Comparison of ENCODE assay signal across 9 mouse cellular contexts in genomic region chr19:21897122-21897827, GRCm38 (mm10).
DNase-seq lines count a peak whose midpoint lies in the region; ATAC-seq lines count a peak whose summit lies in the region.
"Had no signal": no experiment of that assay in that cellular context is flagged by ENCODE, and none has a peak within 500 bp of the region (broad histone marks: within the 10 kb centered on the region; RNA-seq: fewer than 3 reads in every experiment).

No protein-coding gene starts in this region.

- H3K27me3 ChIP-seq in heart, embryonic 12.5 days (replicated peaks), result no peaks in the 10 kb centered on the region
- H3K27me3 ChIP-seq in limb, embryonic 10.5 days (ENCODE audit: low read depth, poor library complexity, severe bottlenecking), result no peaks in the 10 kb centered on the region
- H3K27me3 ChIP-seq in midbrain, embryonic 10.5 days (ENCODE audit: low read depth, poor library complexity, severe bottlenecking), result no peaks in the 10 kb centered on the region

- peaks cover 7% of the 10 kb centered on the region for H3K4me1 ChIP-seq in heart, embryonic 12.5 days (replicated peaks)
- H3K4me1 ChIP-seq in limb, embryonic 10.5 days, result peaks cover 8% of the 10 kb centered on the region; the same call in 1 of the 2 replicates
- H3K4me1 ChIP-seq in midbrain, embryonic 10.5 days, result no peaks in the 10 kb centered on the region

- H3K4me3 ChIP-seq in heart, embryonic 12.5 days, result no peak overlapping the region
- H3K4me3 ChIP-seq in limb, embryonic 10.5 days, result no peak overlapping the region
- H3K4me3 ChIP-seq in midbrain, embryonic 10.5 days, result no peak overlapping the region

- no peak overlapping the region for H3K4me2 ChIP-seq in heart, embryonic 12.5 days

- H3K9ac ChIP-seq in heart, embryonic 12.5 days, result no peak overlapping the region

- H3K27ac ChIP-seq in heart, embryonic 12.5 days (ENCODE audit: poor library complexity, severe bottlenecking), result peak overlapping the region; percentile 77
- H3K27ac ChIP-seq in limb, embryonic 10.5 days, result 0 out of 2 replicates have a peak overlapping the region, but pooled peaks have one; percentile 14
- no peak overlapping the region for H3K27ac ChIP-seq in midbrain, embryonic 10.5 days (replicated peaks)

- peak; percentile 19 for DNase-seq in layer of hippocampus, adult 11-12 months (ENCODE audit: low spot score)
- no peak for DNase-seq in layer of hippocampus, adult 8-10 months (ENCODE audit: low spot score in 2 of 2)
- DNase-seq in limb, embryonic 10.5 days (ENCODE audit: low spot score), result no peak
- DNase-seq in midbrain, embryonic 10.5 days (ENCODE audit: low spot score), result no peak
- DNase-seq in cerebellum, adult 9-11 months, result no peak

- H3K36me3 ChIP-seq in heart, embryonic 12.5 days, result no peaks in the 10 kb centered on the region
- no peaks in the 10 kb centered on the region for H3K36me3 ChIP-seq in limb, embryonic 10.5 days
- no peaks in the 10 kb centered on the region for H3K36me3 ChIP-seq in midbrain, embryonic 10.5 days

- peak; percentile 66; the same call in 1 of the 2 replicates for ATAC-seq in heart, embryonic 12.5 days (ENCODE audit: insufficient number of reproducible peaks, low FRiP score)
- peak; percentile 93 for ATAC-seq in neutrophil, adult 5-6 weeks (ENCODE audit: extremely low read depth, insufficient number of reproducible peaks, low FRiP score, poor library complexity, severe bottlenecking)
- ATAC-seq in frontal cortex, adult (ENCODE audit: low TSS enrichment), result no peak
- ATAC-seq: Patski had no signal

- WGBS in heart, embryonic 12.5 days, result 47% methylated on average over 7 of the region's 7 CpGs
- WGBS in limb, embryonic 10.5 days, result 85% methylated on average over 7 of the region's 7 CpGs
- 93% methylated on average over 7 of the region's 7 CpGs for whole genome bisulfite sequencing in midbrain, embryonic 10.5 days

- no peaks in the 10 kb centered on the region for H3K9me3 ChIP-seq in heart, embryonic 12.5 days (replicated peaks)
- H3K9me3 ChIP-seq in limb, embryonic 10.5 days (replicated peaks), result no peaks in the 10 kb centered on the region
- no peaks in the 10 kb centered on the region for H3K9me3 ChIP-seq in midbrain, embryonic 10.5 days (replicated peaks)
